Mouse (Mus musculus) WW6 (cell line): ENCODE measurements around the gene B830017H08Rik.

ENCODE experiments used
- DNase-seq: peaks from one replicate; pipeline ENCODE4 v3.0.0-alpha.2; 2013; ENCODE audit warnings: low read depth, low spot score

The B830017H08Rik gene

GRCm38 (mm10) chr16:17832821-17833220, at the start of gene B830017H08Rik:
Gene B830017H08Rik, plus strand, starts transcription at chr16:17833121.
- no peak for DNase-seq

- DNase-seq = no peak
Observed at GRCm38 (mm10) chr16:17785337-17785736, 47.6 kb upstream of the B830017H08Rik start.

GRCm38 (mm10) chr16:17792728-17793127, 40.2 kb upstream of the B830017H08Rik start:
- DNase-seq = no peak

- DNase-seq = no peak
Observed at GRCm38 (mm10) chr16:17794047-17794446, 38.9 kb upstream of the B830017H08Rik start.

- no peak for DNase-seq
Observed at GRCm38 (mm10) chr16:17795643-17796042, 37.3 kb upstream of the B830017H08Rik start.

- DNase-seq = no peak
Observed at GRCm38 (mm10) chr16:17796519-17796918, 36.4 kb upstream of the B830017H08Rik start.

- DNase-seq = no peak
Observed at GRCm38 (mm10) chr16:17796971-17797811, 35.7 kb upstream of the B830017H08Rik start, which contains the start of gene Scarf2. Gene Scarf2, plus strand, starts transcription at chr16:17797282.

- no peak for DNase-seq
Observed at GRCm38 (mm10) chr16:17797812-17798311, 35.1 kb upstream of the B830017H08Rik start.

GRCm38 (mm10) chr16:17798321-17799180, 34.4 kb upstream of the B830017H08Rik start:
- no peak for DNase-seq

- no peak for DNase-seq
Observed at GRCm38 (mm10) chr16:17799584-17799983, 33.3 kb upstream of the B830017H08Rik start.

GRCm38 (mm10) chr16:17801777-17802455, 31.0 kb upstream of the B830017H08Rik start:
- no peak for DNase-seq

- no peak for DNase-seq
Observed at GRCm38 (mm10) chr16:17802456-17802838, 30.5 kb upstream of the B830017H08Rik start.

- DNase-seq = no peak
Observed at GRCm38 (mm10) chr16:17802839-17803674, 29.9 kb upstream of the B830017H08Rik start.

- no peak for DNase-seq
Observed at GRCm38 (mm10) chr16:17803675-17804448, 29.1 kb upstream of the B830017H08Rik start.

GRCm38 (mm10) chr16:17804449-17804912, 28.4 kb upstream of the B830017H08Rik start:
- no peak for DNase-seq

- no peak for DNase-seq
Observed at GRCm38 (mm10) chr16:17804982-17805381, 27.9 kb upstream of the B830017H08Rik start.

GRCm38 (mm10) chr16:17806581-17807191, 26.2 kb upstream of the B830017H08Rik start:
- no peak for DNase-seq

GRCm38 (mm10) chr16:17807192-17808009, 25.5 kb upstream of the B830017H08Rik start:
- DNase-seq = peak; percentile 86
